Mouse (Mus musculus) activated CD4-positive, CD25-positive, alpha-beta regulatory T cell, adult 4 months (primary cell): Measurements from ENCODE around the gene Rasgef1c. TPM values are rescaled to one million over a fixed set of nuclear protein-coding genes. Genes with fewer than 3 reads are reported as not detected.

Source experiments
- ATAC-seq: one replicate; pipeline ENCODE4 v1.8.0; 2017
- polyA plus RNA-seq, 2 experiments: library from polyadenylated mRNA; unstranded; fragments of 100-300 nt; shearing (Covaris generic); gene quantifications; one replicate each; pipeline ENCODE4 v1.2.1; 2017

Gene Rasgef1c
- polyA plus RNA-seq, 2 experiments from 2014 or later = 0.50 TPM; not detected in 1

DNA sequence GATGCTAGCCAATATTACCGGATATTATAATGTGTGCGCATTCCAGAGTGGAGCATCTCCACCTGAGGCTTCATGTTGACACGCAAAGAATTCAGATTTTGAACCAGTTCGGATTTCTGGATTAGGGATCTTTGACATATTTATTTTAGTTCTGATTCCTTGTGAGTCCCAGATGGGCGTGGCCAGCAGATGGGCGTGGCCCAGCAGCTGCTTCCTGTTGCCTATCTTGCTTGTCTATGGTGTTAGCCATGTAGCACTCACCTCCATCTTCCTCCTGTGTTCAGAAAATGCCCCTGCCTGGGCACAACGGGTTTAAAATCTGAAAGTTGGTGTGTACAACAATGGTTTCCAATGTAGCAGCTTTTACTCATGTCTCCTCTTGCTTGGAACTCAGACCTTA is 24.5 kb downstream of the Rasgef1c start:
- ATAC-seq = no peak

- ATAC-seq = no peak
Measured at GRCm38 (mm10) chr11:49927169-49927568, 25.5 kb downstream of the Rasgef1c start.

- no peak for ATAC-seq
Measured at GRCm38 (mm10) chr11:49927670-49928069, 26.0 kb downstream of the Rasgef1c start.

- no peak for ATAC-seq
Measured at GRCm38 (mm10) chr11:49931037-49931625, 29.5 kb downstream of the Rasgef1c start.

DNA sequence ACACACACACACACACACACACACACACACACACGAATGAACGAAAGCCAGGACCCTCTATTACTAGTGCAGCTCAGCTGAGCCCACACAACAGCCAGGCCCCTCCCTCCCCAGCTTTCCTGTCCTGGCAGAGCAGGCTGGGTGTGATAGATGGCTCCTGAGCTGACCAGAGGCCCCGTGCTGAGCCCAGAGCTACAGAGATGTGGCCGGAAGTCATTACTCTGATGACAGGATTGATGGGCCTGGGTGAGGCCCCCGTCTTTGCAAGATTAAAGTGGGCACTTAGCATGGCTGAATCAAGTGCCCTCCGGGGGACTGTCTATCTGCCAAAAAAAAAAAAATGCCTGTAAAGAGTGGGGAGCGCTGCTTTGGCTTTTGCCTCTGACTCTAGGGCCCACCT is 30.2 kb downstream of the Rasgef1c start:
- no peak for ATAC-seq

DNA sequence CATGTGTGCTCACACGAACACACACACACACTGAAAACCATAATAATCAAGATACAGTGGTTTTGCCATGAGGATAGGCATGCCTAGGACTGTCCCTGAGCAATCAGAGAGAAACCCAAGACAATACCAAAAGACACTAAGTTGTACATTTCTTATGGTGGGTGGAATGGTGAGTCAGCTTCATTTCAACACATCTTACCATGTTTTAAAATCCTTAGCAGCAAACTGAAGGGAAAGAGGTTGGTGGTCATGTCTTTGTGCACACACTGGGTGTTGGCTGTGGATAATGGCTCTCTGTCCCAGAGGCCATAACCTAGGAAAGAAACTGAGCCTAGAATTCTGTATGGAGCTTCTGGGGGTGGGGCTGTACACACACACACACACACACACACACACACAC is 32.2 kb downstream of the Rasgef1c start:
- ATAC-seq = no peak

GRCm38 (mm10) chr11:49934322-49934721 is 32.7 kb downstream of the Rasgef1c start:
- no peak for ATAC-seq

- no peak for ATAC-seq
Measured at GRCm38 (mm10) chr11:49936458-49936857, 34.8 kb downstream of the Rasgef1c start.

GRCm38 (mm10) chr11:49937779-49938178 is 36.1 kb downstream of the Rasgef1c start:
- no peak for ATAC-seq

- no peak for ATAC-seq
Measured at GRCm38 (mm10) chr11:49938258-49939164, 36.9 kb downstream of the Rasgef1c start.

- no peak for ATAC-seq
Measured at GRCm38 (mm10) chr11:49942841-49943240, 41.2 kb downstream of the Rasgef1c start.

- no peak for ATAC-seq
Measured at GRCm38 (mm10) chr11:49943901-49944300, 42.3 kb downstream of the Rasgef1c start.

DNA sequence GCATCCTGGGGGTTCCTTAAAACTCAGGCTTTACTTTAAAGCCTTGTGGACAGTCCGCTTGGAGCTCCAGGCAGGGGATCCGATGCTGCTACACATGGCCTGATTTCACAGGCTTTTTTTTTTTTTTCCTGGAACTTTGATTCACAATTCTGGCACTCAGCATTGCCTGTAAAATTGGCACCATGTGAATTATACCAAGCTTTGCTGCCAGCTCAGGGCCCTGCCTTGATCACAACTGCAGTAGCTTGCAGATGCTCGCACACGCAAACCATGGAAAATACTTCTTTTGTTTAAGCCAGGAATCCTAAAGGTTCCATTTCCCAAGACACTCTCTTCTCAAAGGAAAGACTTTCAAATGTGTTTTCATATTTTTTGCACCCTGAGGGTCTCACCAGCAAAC is 44.1 kb downstream of the Rasgef1c start:
- ATAC-seq = no peak

DNA sequence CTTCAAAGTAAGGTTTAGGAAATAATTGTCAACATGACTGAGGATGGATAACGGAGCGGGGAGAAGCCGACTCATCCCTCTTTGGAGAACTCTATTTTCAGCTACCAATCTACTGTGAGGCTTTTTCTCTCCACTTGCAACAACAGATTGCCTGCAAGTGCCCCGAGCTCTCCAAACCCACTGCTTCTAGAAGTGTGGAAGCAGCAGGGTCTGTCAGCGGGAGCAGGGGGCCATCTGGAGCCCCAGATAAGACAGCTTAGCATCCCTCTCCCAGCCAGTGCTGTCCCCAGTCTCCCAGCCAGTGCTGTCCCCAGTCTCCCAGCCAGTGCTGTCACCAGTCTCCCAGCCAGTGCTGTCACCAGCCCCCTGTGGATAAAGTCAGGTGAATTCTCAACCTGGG is 48.2 kb downstream of the Rasgef1c start:
- ATAC-seq = no peak

DNA sequence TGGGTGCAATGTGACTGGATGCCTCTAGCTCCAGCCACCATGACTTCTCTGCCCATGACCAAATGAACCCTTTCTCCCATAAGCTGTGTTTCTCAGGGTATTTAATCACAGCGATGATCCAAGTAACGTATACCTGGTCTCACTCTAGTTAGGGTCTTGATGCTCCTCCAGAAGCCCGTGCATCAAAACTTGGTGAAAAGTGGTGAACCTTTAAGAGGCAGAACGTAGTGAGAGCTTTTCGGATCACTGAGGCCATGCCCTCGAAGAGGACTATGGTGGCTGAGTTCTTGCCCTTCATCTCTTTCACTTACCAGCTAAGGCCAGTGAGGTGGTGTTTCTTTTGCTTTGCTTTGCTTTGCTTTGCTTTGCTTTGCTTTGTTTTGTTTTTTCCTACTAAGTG is 52.0 kb downstream of the Rasgef1c start:
- ATAC-seq = no peak

GRCm38 (mm10) chr11:49955577-49956261 is 54.1 kb downstream of the Rasgef1c start:
- ATAC-seq = no peak

DNA sequence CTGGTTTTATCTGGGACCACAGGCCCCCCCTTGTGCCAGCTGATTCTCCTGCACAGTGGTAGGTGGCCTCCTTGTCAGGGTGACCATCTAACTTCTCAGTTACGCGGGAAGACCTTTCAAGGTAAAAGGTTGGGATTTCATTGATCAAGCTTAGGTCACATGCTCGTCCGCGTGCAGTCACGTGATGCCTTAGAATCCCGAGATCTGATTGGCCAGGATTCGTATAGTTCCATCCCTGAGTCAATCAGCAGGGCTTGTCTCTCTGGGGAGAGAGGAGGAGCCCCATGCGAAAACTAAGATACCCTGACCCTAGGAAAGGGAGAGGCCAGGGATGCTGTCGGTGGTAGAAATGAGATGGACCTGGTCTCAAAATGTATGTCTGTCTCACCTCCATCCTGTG is 56.4 kb downstream of the Rasgef1c start:
- ATAC-seq = no peak

- ATAC-seq = no peak
Measured at GRCm38 (mm10) chr11:49961098-49961740, 59.6 kb downstream of the Rasgef1c start.

GRCm38 (mm10) chr11:49965320-49965719 is 63.7 kb downstream of the Rasgef1c start:
- ATAC-seq = no peak

DNA sequence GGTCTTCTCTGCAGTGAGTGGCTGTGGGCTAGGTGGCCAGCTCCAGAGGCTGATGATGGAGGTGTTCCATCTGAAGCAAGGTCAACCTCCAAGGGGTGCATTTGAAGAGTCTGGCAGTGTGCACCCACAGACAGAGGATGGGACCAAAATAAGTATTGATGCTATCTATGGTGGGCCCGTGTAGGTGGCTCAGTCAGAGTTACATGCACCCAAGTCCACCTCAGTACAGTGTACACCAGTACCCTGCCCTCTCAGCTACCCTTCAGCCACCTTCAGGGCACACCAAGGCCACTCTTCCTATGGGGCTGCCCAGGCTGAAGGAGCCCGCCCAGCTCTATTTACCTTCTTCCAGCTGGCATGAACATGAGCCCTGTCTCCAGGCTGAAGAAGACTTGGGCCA is 68.1 kb downstream of the Rasgef1c start:
- no peak for ATAC-seq

DNA sequence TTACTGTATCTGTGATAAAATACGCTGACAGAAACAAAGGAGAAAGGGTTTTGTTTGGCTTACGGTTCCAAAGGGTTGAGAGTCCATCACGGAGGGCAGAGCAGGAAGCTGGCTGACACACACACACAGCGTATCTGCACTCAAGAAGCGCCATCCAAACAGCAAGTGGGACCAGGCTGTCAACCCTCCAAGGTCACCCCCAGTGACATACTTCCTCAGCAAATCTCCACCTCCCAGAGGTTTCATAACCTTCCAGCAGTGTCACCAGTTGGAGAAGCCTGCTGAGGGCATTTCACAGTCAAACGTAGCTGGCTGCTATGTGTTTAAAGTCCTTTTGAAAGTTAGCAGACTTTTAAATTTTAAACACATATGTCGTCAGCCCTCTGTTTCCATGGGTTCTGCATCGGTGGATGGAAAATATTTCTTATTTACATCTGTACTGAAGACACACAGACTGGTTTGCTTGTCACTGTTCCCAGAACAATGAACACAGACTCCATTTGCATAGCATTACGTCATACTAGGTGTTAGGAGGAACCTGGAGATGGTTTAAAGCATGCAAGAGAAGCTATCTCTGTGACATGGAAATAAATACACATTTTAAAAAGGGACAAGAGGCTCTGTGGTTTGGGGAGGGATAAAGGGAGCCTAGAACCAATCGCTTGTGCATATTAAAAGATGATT is 72.2 kb downstream of the Rasgef1c start:
- ATAC-seq = no peak

GRCm38 (mm10) chr11:49974675-49975074 is 73.0 kb downstream of the Rasgef1c start:
- ATAC-seq = no peak
